Mouse (Mus musculus): ENCODE measurements around the gene Tfe3. TPM values are rescaled to one million over a fixed set of nuclear protein-coding genes. Genes with fewer than 3 reads are reported as not detected.
"Not testable (repeated sequence)": the region's sequence is repeated elsewhere in the genome, so short reads cannot be mapped to it uniquely, and the experiment has no call there.

Gene Tfe3
- polyA plus RNA-seq, 1 experiment from 2014 or later: 23.2 TPM

DNA sequence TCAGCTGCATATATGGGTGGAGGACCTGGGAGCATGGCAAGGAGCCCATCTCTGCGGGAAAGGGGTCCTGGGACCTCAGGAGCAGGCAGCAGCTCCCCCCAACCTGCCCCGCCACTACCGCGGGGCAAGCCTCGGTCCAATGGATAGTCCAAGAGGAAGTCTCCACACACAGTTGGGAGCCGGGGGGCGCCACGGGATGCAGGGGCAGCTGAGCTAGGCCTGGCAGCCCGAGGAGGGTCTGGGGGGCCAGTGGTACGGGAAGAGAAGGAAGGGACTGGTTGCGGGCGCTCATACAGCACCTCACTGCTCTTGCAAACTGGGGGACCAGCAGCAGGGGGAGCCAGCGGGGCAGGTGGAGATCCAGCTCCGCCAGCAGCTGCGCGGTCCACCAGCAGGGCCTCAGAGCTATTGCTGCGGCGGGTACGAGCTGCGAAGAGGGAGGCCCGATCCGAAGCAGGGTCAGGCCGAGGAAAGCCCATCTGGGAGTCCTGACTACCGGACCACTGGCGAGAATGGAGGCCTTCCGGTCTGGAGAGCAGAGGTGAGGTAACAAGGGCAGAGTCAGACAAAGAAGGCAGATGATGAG lies 28.7 kb upstream of the Tfe3 start:
- 0 out of 2 replicates have a peak, but pooled peaks cover 5% of the 10 kb centered on the region for H3K4me1 ChIP-seq
- H3K9me3 ChIP-seq: no peaks in the 10 kb centered on the region
- peak overlapping the region; percentile 27; the same call in 1 of the 2 replicates for H3K4me3 ChIP-seq
- H3K36me3 ChIP-seq: peaks cover 5% of the 10 kb centered on the region
- 26% methylated on average over 26 of the region's 26 CpGs for WGBS
- 0 out of 2 replicates have a peak overlapping the region, but pooled peaks have one; percentile 29 for H3K27ac ChIP-seq
- no peak for DNase-seq (ENCODE audit: low spot score)
- no peaks in the 10 kb centered on the region for H3K27me3 ChIP-seq (ENCODE audit: insufficient read depth, poor library complexity, severe bottlenecking)

DNA sequence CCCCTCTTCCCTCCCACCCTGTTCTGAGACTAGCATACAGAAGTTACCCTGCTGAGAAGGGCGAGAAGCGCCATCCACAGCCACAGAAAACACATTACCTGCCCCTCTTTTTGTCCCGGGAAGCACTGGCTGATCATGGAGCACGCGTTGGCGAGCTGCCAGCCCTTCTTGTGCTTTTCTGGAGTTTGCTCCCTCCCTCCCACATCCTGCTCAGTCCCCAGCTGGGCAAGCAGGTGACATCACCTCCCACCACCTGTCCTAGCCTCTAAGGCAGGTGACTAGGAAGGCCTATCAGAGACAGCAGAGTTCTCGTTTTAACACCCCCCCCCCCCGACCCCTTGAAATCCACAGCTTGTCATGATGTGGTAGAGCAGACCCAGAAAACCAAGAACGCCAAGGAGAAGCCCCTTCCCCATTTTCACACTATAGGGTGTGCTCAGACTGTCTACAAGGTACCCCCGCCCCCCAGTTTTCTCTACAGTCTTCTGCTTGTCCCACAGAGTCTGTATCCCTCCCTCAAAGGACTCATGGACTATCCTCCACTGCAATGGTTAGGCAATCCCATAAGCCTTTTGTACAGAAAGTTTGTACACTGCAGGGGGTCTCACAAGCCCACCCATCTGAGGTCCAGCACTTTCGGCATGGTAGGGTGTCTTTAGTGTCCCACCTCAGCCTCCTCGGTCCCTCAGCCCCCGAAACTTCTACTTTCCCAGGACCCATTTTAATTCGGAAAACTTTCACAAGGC lies 22.9 kb upstream of the Tfe3 start:
- DNase-seq (ENCODE audit: low spot score): no peak
- peaks cover 5% of the 10 kb centered on the region; the same call in 1 of the 2 replicates for H3K4me1 ChIP-seq
- no peak overlapping the region for H3K27ac ChIP-seq
- 66% methylated on average over 14 of the region's 14 CpGs for WGBS
- no peaks in the 10 kb centered on the region for H3K27me3 ChIP-seq (ENCODE audit: insufficient read depth, poor library complexity, severe bottlenecking)
- H3K36me3 ChIP-seq: peaks cover 5% of the 10 kb centered on the region
- no peak overlapping the region for H3K4me3 ChIP-seq
- H3K9me3 ChIP-seq: no peaks in the 10 kb centered on the region

DNA sequence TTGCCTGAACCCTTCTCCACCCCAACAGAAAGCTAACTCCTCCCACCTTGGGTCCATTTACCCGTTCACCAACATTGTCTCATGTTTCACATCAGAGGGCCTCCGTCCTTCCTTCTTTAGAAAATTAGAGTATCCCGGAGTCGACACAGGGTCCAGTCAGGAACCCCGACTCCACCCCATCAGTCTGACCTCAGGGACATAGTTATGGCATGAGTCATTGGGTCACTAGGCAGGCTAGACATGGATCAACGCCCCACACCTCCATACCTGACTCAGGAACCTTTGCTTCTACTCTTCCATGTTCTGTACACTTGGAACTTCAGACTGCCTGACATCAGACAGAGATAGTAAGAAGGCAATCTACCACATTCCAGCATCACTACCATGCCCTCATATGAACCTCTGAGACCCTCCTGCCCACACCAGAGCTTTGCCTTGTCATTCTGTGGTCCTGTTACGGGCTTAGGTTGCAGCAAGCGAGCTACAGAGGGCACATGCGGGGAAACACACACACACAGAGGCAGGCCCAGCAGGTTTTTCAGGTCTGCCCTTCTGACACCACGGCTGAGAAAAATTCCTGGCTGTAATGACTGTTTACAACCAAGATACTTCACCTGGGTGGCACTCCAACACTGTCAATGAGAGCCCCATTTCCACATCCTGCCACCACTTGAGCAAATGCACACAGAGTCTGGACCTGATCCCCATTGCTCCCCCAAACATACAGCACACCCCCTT lies 22.1 kb upstream of the Tfe3 start:
- Histone ChIP-seq H3K27ac (no peak overlapping the region), H3K4me3 (no peak overlapping the region), H3K36me3 (peaks cover 5% of the 10 kb centered on the region), H3K9me3 (no peaks in the 10 kb centered on the region), H3K4me1 (peaks cover 5% of the 10 kb centered on the region; the same call in 1 of the 2 replicates), H3K27me3 (ENCODE audit: insufficient read depth, poor library complexity, severe bottlenecking) (no peaks in the 10 kb centered on the region)
- no peak for DNase-seq (ENCODE audit: low spot score)
- 50% methylated on average over 10 of the region's 10 CpGs for WGBS

DNA sequence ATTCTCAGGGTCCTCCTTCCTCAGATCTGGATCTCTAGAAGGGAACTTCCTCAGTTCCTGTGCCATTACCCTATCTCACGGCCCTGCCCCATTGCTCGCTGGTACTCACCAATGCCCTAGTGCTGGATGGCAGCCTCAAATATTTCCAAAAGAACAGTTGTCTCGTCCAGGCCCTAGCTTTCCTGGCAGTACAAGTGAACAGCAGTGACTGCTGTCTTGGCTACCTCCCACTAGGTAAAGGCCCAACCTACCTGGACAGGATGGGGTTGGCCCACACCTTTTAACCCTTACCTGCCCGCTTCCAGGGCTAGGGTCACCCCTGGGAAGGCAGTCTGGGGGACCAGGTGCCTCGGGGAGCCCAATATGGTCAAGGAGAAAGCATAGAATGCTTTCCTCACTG lies 21.3 kb upstream of the Tfe3 start:
- no peaks in the 10 kb centered on the region for H3K27me3 ChIP-seq (ENCODE audit: insufficient read depth, poor library complexity, severe bottlenecking)
- DNase-seq (ENCODE audit: low spot score): no peak
- H3K4me1 ChIP-seq: peaks cover 5% of the 10 kb centered on the region; the same call in 1 of the 2 replicates
- no peak overlapping the region for H3K27ac ChIP-seq
- H3K36me3 ChIP-seq: peaks cover 5% of the 10 kb centered on the region
- WGBS: 60% methylated on average over 5 of the region's 5 CpGs
- no peak overlapping the region for H3K4me3 ChIP-seq
- no peaks in the 10 kb centered on the region for H3K9me3 ChIP-seq

DNA sequence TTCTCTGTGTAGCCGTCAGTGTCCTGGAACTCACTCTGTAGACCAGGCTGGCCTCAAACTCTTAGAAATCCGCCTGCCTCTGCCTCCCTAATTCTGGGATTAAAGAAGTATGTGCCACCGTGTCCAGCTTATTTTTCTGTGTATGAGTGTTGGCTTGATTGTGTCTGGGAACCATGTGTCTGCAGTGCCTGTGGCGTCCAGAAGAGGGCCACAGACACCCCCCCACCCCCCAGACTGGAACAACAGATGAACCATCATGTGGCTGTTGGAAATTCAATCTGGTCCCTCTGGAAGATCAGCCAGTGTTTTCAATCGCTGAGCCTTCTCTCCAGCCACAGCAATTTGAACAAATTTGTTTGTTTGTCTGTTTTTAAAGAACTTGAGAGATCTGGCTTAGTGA lies 18.9 kb upstream of the Tfe3 start:
- Histone ChIP-seq H3K27ac (no peak overlapping the region), H3K4me1 (peaks cover 5% of the 10 kb centered on the region; the same call in 1 of the 2 replicates), H3K4me3 (no peak overlapping the region), H3K36me3 (no peaks in the 10 kb centered on the region), H3K27me3 (ENCODE audit: insufficient read depth, poor library complexity, severe bottlenecking) (no peaks in the 10 kb centered on the region), H3K9me3 (no peaks in the 10 kb centered on the region)
- 48% methylated on average over 5 of the region's 5 CpGs for WGBS
- DNase-seq (ENCODE audit: low spot score): no peak

DNA sequence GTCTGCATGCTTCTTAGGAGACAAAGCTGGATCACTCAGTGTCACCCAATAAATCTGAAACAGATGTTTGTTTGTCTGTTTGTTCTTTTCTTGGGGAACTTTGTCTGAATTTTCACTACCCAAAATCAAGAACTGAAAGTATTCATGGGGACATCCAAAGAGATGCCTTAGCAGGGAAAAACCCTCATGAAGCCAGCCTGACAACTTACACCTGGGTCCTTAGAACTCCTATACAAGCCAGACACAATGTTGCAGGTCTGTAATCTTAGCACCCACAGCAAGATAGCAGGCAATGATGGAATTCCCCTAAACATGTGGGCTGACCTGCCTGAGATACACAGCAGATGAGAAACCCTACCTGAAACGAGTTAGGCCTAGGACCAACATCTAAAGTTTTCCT lies 17.4 kb upstream of the Tfe3 start:
- Histone ChIP-seq H3K9me3 (no peaks in the 10 kb centered on the region), H3K27me3 (ENCODE audit: insufficient read depth, poor library complexity, severe bottlenecking) (no peaks in the 10 kb centered on the region), H3K36me3 (no peaks in the 10 kb centered on the region), H3K27ac (no peak overlapping the region), H3K4me3 (no peak overlapping the region), H3K4me1 (peaks cover 5% of the 10 kb centered on the region; the same call in 1 of the 2 replicates)
- DNase-seq (ENCODE audit: low spot score): no peak
- WGBS: 58% methylated on average over 1 of the region's 1 CpGs

DNA sequence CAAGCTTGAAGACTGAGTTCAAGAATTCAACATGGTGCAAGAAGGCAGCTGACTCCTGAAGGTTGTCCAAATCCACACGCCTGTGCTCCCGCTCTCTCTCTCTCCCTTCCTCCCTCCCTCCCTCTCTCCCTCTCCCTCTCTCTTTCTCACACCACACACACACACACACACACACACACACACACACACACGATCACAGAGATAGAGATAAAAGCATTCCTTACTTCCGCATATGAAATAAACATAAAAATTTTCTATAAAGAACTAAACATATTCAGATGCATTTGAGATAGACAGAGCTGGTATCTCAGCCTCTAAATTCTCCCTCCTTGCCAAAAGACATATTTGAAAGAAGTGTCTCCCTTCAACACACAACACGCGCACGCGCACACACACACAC lies 16.9 kb upstream of the Tfe3 start:
- 91% methylated on average over 8 of the region's 8 CpGs for WGBS
- no peak for DNase-seq (ENCODE audit: low spot score)
- no peaks in the 10 kb centered on the region for H3K36me3 ChIP-seq

DNA sequence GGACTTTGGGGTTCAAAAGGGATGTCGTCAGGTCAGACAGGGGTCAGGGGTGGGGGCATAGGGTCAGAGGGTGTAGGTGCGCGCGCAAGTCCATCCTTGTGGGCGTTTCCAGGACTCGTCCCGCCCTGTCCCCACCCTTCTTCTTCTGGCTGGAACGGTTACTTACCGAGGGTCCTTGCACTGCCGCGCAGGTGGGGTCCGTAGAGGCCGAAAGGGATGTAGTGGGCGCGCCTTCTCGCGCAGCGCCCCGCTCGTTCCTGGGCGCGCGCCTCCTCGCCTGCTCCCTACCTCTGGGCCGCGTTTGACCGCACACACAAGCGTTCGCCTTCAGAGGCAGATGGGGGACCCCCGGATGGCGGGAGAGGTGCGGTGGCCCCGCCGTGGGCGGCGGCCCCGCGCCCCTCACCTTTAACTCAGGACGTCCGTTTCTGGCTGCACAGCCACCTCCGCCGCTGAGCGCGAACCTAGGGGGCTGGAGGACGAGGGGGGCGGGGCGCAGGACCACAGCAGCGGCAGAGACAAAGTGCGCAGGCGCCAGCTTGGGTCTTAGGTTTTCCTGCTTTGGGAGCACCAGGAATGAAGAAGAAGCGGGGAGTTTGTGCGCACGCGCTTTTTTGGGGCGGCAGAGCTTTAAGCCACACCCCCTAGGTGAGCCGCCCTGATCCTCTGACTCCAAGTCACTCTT lies 11.8 kb upstream of the Tfe3 start, which contains the start of gene Ccdc120:
Gene Ccdc120 (minus strand): TSS at position 474 of the 685 bp plus-strand sequence.
- no peaks in the 10 kb centered on the region for H3K9me3 ChIP-seq
- no peaks in the 10 kb centered on the region for H3K36me3 ChIP-seq
- peak within 1 kb of the TSS; percentile 81 for H3K27ac ChIP-seq
- WGBS: 13% methylated on average over 55 of the region's 56 CpGs
- peak within 1 kb of the TSS; percentile 73 for H3K4me3 ChIP-seq
- no peaks in the 10 kb centered on the region for H3K4me1 ChIP-seq
- peak; percentile 88 for DNase-seq (ENCODE audit: low spot score)
- H3K27me3 ChIP-seq (ENCODE audit: insufficient read depth, poor library complexity, severe bottlenecking): peaks cover 5% of the 10 kb centered on the region; the same call in 1 of the 2 replicates

More for the DNA sequence above, 16.9 kb upstream of the Tfe3 start:
- no peak overlapping the region for H3K4me3 ChIP-seq
- H3K27ac ChIP-seq: no peak overlapping the region
- no peaks in the 10 kb centered on the region for H3K9me3 ChIP-seq
- H3K27me3 ChIP-seq (ENCODE audit: insufficient read depth, poor library complexity, severe bottlenecking): peaks cover under 1% of the 10 kb centered on the region; the same call in 1 of the 2 replicates
- peaks cover under 1% of the 10 kb centered on the region; the same call in 1 of the 2 replicates for H3K4me1 ChIP-seq

DNA sequence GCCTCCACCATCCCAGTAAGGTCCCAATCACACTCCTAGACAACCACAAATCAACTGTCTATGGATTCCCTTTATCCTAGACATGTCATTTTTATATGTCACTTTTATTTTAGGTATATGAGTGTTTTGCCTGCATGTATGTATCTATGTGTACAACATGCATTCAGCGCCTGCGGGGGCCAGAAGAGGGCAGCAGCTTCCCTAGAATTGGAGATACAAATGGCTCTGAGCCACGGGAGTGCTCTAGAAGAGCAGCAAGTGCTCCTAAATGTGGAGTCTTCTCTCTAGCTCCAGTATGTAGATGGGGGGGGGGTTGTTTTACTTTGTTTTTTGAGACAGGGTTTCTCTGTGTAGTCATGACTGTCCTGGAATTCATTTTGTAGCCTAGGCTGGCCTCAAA lies 8.7 kb upstream of the Tfe3 start:
- not testable (repeated sequence) for H3K27ac ChIP-seq; H3K4me3 ChIP-seq; H3K4me1 ChIP-seq; H3K27me3 ChIP-seq (ENCODE audit: insufficient read depth, poor library complexity, severe bottlenecking); H3K9me3 ChIP-seq; H3K36me3 ChIP-seq; DNase-seq (ENCODE audit: low spot score)
- WGBS: 14% methylated on average over 3 of the region's 3 CpGs

DNA sequence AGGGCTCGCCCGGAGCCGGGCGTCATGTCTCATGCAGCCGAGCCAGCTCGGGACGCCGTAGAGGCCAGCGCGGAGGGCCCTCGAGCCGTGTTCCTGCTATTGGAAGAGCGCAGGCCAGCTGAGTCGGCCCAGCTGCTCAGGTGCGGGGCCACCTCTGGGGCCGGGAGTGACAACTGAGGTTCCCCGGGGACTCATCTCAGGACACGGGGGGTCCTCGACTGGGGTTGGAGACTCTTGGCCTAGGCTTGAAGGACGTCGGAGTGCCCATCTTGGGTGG lies 499 bp downstream of the Tfe3 start:
- no peak for DNase-seq (ENCODE audit: low spot score)
- Histone ChIP-seq H3K9me3 (no peaks in the 10 kb centered on the region), H3K4me3 (peak overlapping the region; percentile 74), H3K36me3 (peaks cover 15% of the 10 kb centered on the region), H3K4me1 (peaks cover 11% of the 10 kb centered on the region; the same call in 1 of the 2 replicates), H3K27ac (peak overlapping the region; percentile 89), H3K27me3 (ENCODE audit: insufficient read depth, poor library complexity, severe bottlenecking) (no peaks in the 10 kb centered on the region)
- WGBS: 19% methylated on average over 21 of the region's 21 CpGs

DNA sequence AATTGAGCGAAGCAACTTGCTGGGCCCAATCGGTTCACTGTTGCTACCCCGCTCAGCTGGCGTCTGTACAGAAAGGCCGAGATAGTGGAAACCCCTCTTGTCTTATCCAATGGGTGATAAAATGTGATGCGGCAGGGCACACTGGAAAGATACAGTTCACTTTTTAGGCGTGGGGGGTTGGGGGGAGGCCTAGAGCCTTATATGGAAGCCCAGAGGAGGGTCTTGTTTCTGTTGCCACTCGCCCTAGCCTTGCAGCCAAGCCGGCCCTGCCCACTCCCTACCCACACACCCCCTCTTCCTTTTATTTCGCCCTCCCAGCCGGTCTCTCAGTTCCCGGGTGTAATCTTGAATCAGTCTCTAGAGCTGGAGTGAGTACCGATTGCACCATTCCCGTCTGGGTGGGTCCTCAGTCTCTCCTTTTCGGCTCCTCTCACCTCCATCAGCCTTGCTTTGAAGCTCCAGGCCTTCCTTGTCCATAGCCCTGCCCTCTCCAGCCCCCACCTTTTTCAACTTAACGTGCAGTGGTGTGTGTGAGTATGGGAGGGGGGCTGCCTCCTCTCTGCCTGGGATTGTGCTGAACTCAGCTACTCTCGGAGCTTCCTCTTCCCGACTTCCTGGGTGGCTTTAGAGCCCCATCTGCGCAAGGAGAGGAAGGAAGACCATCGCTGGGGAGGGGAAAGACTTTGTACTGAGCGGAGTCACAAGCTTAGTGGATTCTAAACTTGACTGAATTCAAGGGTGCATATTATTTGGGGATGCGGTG lies 1.5 kb downstream of the Tfe3 start:
- Histone ChIP-seq H3K36me3 (peaks cover 17% of the 10 kb centered on the region), H3K27ac (peak overlapping the region; percentile 89), H3K27me3 (ENCODE audit: insufficient read depth, poor library complexity, severe bottlenecking) (no peaks in the 10 kb centered on the region), H3K9me3 (no peaks in the 10 kb centered on the region), H3K4me3 (peak overlapping the region; percentile 74), H3K4me1 (peaks cover 11% of the 10 kb centered on the region; the same call in 1 of the 2 replicates)
- WGBS: 10% methylated on average over 22 of the region's 22 CpGs
- no peak for DNase-seq (ENCODE audit: low spot score)

Measured in heart, embryonic 10.5 days (tissue).